Mouse (Mus musculus): ENCODE measurements at regions not wholly inside any gene's neighbourhood (a gene's known extent, or its start where the extent isn't known, plus 50 kb on each side); places are given as distances from the start of the nearest gene placed in this dataset.
A peak's percentile ranks its signal among the peaks of the same experiment; 100 is the strongest.

DNA sequence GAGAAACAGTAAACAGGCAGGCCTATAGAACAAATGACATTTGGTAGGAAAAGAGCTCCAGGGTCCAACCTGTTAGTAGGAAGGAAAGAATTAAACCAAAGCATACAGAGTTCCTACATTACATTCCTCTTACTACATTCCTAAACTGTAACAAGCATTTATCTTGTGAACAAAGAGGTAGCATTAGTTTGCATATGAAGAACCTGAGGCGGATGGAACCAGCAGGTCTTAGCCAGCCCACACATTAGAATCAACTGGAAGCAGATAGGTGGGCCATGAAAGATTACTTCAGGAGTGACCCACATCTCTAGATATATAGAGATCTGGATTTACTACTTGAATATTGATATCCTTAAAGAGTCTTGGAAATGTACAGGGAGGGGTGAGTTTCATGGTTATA lies 238.8 kb downstream of the Klf5 start:
- DNase-seq (ENCODE audit: low read depth, low spot score) = peak; percentile 43
- Histone ChIP-seq H3K9me3 (ENCODE audit: control insufficient read depth, insufficient read depth, low read depth, low read length) (no peaks in the 10 kb centered on the region), H3K4me1 (ENCODE audit: control insufficient read depth in 2 of 2, insufficient read depth in 2 of 2, low read length in 2 of 2, poor library complexity in 1 of 2) (peaks cover 0 to 4% of the 10 kb centered on the region in 2 experiments; a peak in 1 of 4 replicates), H3K4me3 (ENCODE audit: insufficient read depth in 1 of 2, low read depth in 1 of 2, low read length in 2 of 2, poor library complexity in 1 of 2, severe bottlenecking in 1 of 2) (no peak overlapping the region), H3K36me3 (ENCODE audit: control insufficient read depth, insufficient read depth, low read length, poor library complexity, severe bottlenecking) (no peaks in the 10 kb centered on the region), H3K27ac (ENCODE audit: insufficient read depth, low read depth, low read length, poor library complexity, severe bottlenecking) (no peak overlapping the region), H3K9ac (ENCODE audit: insufficient read depth, low read depth, low read length, poor library complexity, severe bottlenecking) (no peak overlapping the region)
- TF ChIP-seq ZNF384 (IDR thresholded peaks at IDR 0.05; ENCODE audit: low read depth, low read length) (no peak), MAFK (IDR thresholded peaks at IDR 0.05; ENCODE audit: insufficient read depth, low read depth, low read length) (no peak), ZC3H11A (IDR thresholded peaks at IDR 0.05; ENCODE audit: borderline replicate concordance, low read depth, low read length) (no peak), HCFC1 (IDR thresholded peaks at IDR 0.05; ENCODE audit: borderline replicate concordance, insufficient read depth, low read length) (no peak), CHD2 (IDR thresholded peaks at IDR 0.05; ENCODE audit: low read depth, low read length) (no peak)
- in situ Hi-C loops (cut with MboI; ENCODE audit: low sequenced_read_pairs in 2 of 2, unreplicated experiment in 2 of 2) = no loop called here

DNA sequence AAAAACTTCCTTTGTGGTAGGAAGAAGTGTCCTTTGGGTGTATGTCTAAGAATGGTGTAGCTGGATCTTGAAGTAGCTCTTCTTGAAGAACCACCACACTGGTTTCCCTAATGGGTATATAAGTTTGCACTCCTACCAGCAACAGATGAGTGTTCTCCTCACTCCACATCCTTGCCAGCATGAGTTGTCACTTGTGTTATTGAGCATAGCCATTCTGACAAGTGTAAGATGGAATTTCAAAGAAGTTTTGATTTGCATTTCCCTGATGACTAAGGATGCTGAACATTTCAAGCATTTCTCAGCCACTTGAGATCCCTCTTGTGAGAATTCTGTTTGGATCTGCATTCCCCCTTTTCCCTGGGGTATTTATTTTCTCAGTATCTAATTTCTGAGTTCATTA lies 243.2 kb downstream of the Klf5 start:
- in situ Hi-C loops (cut with MboI; ENCODE audit: low sequenced_read_pairs in 2 of 2, unreplicated experiment in 2 of 2) = no loop called here
- no peaks in the 10 kb centered on the region for H3K36me3 ChIP-seq (ENCODE audit: control insufficient read depth, insufficient read depth, low read length, poor library complexity, severe bottlenecking)
- DNase-seq (ENCODE audit: low read depth, low spot score) = no peak
- TF ChIP-seq ZNF384 (IDR thresholded peaks at IDR 0.05; ENCODE audit: low read depth, low read length) (no peak), MAFK (IDR thresholded peaks at IDR 0.05; ENCODE audit: insufficient read depth, low read depth, low read length) (no peak), CHD2 (IDR thresholded peaks at IDR 0.05; ENCODE audit: low read depth, low read length) (no peak), HCFC1 (IDR thresholded peaks at IDR 0.05; ENCODE audit: borderline replicate concordance, insufficient read depth, low read length) (no peak), ZC3H11A (IDR thresholded peaks at IDR 0.05; ENCODE audit: borderline replicate concordance, low read depth, low read length) (no peak)
- no peak overlapping the region for H3K4me3 ChIP-seq (ENCODE audit: insufficient read depth in 1 of 2, low read depth in 1 of 2, low read length in 2 of 2, poor library complexity in 1 of 2, severe bottlenecking in 1 of 2)
- no peaks in the 10 kb centered on the region for H3K9me3 ChIP-seq (ENCODE audit: control insufficient read depth, insufficient read depth, low read depth, low read length)
- peaks cover 0 to 2% of the 10 kb centered on the region in 2 experiments; a peak in 1 of 4 replicates for H3K4me1 ChIP-seq (ENCODE audit: control insufficient read depth in 2 of 2, insufficient read depth in 2 of 2, low read length in 2 of 2, poor library complexity in 1 of 2)
- H3K9ac ChIP-seq (ENCODE audit: insufficient read depth, low read depth, low read length, poor library complexity, severe bottlenecking) = no peak overlapping the region
- H3K27ac ChIP-seq (ENCODE audit: insufficient read depth, low read depth, low read length, poor library complexity, severe bottlenecking) = no peak overlapping the region

DNA sequence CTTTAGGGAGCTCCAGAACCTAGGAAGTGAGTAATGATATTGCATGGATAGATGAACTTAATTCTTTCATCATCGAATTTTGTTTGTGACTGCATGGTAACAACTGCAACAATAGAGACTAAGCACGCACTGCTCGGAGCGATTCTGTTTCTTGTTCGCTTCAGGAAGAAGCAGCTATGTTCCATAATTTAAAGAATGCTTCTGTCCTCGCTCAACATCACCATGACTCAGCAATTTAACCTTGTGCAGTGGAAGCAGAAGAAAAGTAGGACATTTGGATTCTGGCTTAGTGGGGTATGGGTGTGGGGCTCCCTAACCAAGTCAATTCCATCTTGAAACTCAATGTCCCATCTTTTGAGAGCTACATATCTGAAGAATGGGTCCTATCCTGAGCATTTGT lies 249.4 kb downstream of the Klf5 start:
- H3K27ac ChIP-seq (ENCODE audit: insufficient read depth, low read depth, low read length, poor library complexity, severe bottlenecking) = no peak overlapping the region
- H3K4me3 ChIP-seq (ENCODE audit: insufficient read depth in 1 of 2, low read depth in 1 of 2, low read length in 2 of 2, poor library complexity in 1 of 2, severe bottlenecking in 1 of 2) = no peak overlapping the region
- in situ Hi-C loops (cut with MboI; ENCODE audit: low sequenced_read_pairs in 2 of 2, unreplicated experiment in 2 of 2) = no loop called here
- no peaks in the 10 kb centered on the region for H3K36me3 ChIP-seq (ENCODE audit: control insufficient read depth, insufficient read depth, low read length, poor library complexity, severe bottlenecking)
- no peak overlapping the region for H3K9ac ChIP-seq (ENCODE audit: insufficient read depth, low read depth, low read length, poor library complexity, severe bottlenecking)
- no peaks in the 10 kb centered on the region for H3K4me1 ChIP-seq (ENCODE audit: control insufficient read depth in 2 of 2, insufficient read depth in 2 of 2, low read length in 2 of 2, poor library complexity in 1 of 2)
- no peaks in the 10 kb centered on the region for H3K9me3 ChIP-seq (ENCODE audit: control insufficient read depth, insufficient read depth, low read depth, low read length)
- TF ChIP-seq MAFK (IDR thresholded peaks at IDR 0.05; ENCODE audit: insufficient read depth, low read depth, low read length) = peak; percentile 71
- TF ChIP-seq HCFC1 (IDR thresholded peaks at IDR 0.05; ENCODE audit: borderline replicate concordance, insufficient read depth, low read length) = no peak
- no peak for TF ChIP-seq ZC3H11A (IDR thresholded peaks at IDR 0.05; ENCODE audit: borderline replicate concordance, low read depth, low read length)
- DNase-seq (ENCODE audit: low read depth, low spot score) = no peak

DNA sequence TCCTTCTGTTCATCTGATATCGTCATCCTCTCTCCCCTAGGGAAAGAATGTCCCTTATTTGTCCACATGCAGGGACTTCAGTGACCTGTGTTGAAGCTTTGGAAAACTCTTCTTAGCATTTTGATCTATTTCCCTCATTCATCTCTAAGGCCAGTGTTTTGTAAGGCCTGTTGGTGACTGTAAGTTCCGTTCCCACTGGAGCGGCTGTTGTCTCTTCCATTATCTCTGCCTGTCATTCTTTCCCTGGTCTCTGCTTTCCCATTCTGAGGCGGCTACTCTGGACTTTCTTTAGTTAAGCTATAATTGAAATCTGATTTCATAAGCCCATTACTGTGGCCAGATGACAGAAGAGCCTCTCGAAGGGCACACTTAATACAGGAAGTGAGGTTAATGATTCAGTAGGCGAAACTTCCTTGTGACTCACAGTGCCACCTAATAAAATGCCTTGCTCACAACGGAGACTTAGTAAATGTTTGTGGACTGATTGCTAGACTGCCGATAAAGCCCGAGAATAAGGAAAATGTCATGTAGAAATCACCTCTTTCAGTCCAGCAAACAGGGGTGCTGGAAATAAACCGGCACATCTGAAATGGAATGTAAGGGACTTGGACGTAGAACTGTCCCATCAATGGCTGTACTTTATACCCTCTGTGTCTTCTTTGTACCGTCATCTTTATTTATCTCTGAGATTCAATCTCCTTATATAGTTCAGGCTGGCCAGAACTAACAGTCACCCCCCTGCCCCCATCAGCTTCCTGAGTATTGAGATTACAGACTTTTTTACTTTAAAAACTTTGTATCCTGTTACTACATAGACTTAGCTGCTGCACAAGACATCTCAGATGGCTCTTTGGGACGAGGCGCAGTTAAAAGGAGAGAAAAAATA lies 250.1 kb downstream of the Klf5 start:
- DNase-seq (ENCODE audit: low read depth, low spot score) = no peak
- Histone ChIP-seq H3K9ac (ENCODE audit: insufficient read depth, low read depth, low read length, poor library complexity, severe bottlenecking) (no peak overlapping the region), H3K4me1 (ENCODE audit: control insufficient read depth in 2 of 2, insufficient read depth in 2 of 2, low read length in 2 of 2, poor library complexity in 1 of 2) (no peaks in the 10 kb centered on the region), H3K4me3 (ENCODE audit: insufficient read depth in 1 of 2, low read depth in 1 of 2, low read length in 2 of 2, poor library complexity in 1 of 2, severe bottlenecking in 1 of 2) (no peak overlapping the region), H3K9me3 (ENCODE audit: control insufficient read depth, insufficient read depth, low read depth, low read length) (no peaks in the 10 kb centered on the region), H3K36me3 (ENCODE audit: control insufficient read depth, insufficient read depth, low read length, poor library complexity, severe bottlenecking) (no peaks in the 10 kb centered on the region), H3K27ac (ENCODE audit: insufficient read depth, low read depth, low read length, poor library complexity, severe bottlenecking) (no peak overlapping the region)
- in situ Hi-C loops (cut with MboI; ENCODE audit: low sequenced_read_pairs in 2 of 2, unreplicated experiment in 2 of 2) = no loop called here
- TF ChIP-seq ZC3H11A (IDR thresholded peaks at IDR 0.05; ENCODE audit: borderline replicate concordance, low read depth, low read length) = no peak
- TF ChIP-seq CHD2 (IDR thresholded peaks at IDR 0.05; ENCODE audit: low read depth, low read length) = no peak
- TF ChIP-seq HCFC1 (IDR thresholded peaks at IDR 0.05; ENCODE audit: borderline replicate concordance, insufficient read depth, low read length) = no peak
- no peak for TF ChIP-seq ZNF384 (IDR thresholded peaks at IDR 0.05; ENCODE audit: low read depth, low read length)

Measured in ES-E14 (cell line).